Mouse (Mus musculus) left cerebral cortex, postnatal 10 days (tissue): ENCODE measurements around the gene Tcf7l2. TPM values are rescaled to one million over a fixed set of nuclear protein-coding genes. Genes with fewer than 3 reads are reported as not detected.

Experiments used
- DNase-seq, 2 experiments: peaks; one replicate each; pipeline ENCODE4 v3.0.0; 2021 to 2022; ENCODE audit warnings: low spot score in 2 of 2, mixed read lengths in 1 of 2; ENCODE audit errors: extremely low spot score in 1 of 2
- intact Hi-C: fragments of 180-260 bp; cut with DNase I; formaldehyde crosslinking; loops from one replicate; pipeline ENCODE4 v1.15.1; 2025
- total RNA-seq, 2 experiments: library from RNA; stranded (reverse); gene quantifications; 2 replicates each; pipeline ENCODE4 v1.2.3; 2021

Gene Tcf7l2
- total RNA-seq, 2 experiments from 2014 or later: 8.2 to 11.4 TPM

- intact Hi-C loops: no loop called here
- DNase-seq: no peak
Measured at GRCm38 (mm10) chr19:55720409-55721092, 21.1 kb upstream of the Tcf7l2 start.

GRCm38 (mm10) chr19:55722376-55722775, 19.2 kb upstream of the Tcf7l2 start:
- intact Hi-C loops: no loop called here
- DNase-seq: no peak

GRCm38 (mm10) chr19:55729376-55729775, 12.2 kb upstream of the Tcf7l2 start:
- DNase-seq: no peak
- intact Hi-C loops: no loop called here

GRCm38 (mm10) chr19:55732499-55732898, 9.1 kb upstream of the Tcf7l2 start:
- DNase-seq: no peak
- intact Hi-C loops: no loop called here

- intact Hi-C loops: no loop called here
- no peak for DNase-seq
Measured at GRCm38 (mm10) chr19:55732994-55733393, 8.6 kb upstream of the Tcf7l2 start.

- intact Hi-C loops: no loop called here
- no peak for DNase-seq
Measured at GRCm38 (mm10) chr19:55736016-55736415, 5.6 kb upstream of the Tcf7l2 start.

- DNase-seq: no peak
- intact Hi-C loops: loop anchor here (5.0 to 10.0 kb wide), 5 partner anchors 138 to 395 kb away; no protein-coding TSS in a partner anchor
Measured at GRCm38 (mm10) chr19:55739713-55740112, 1.9 kb upstream of the Tcf7l2 start.

GRCm38 (mm10) chr19:55740753-55741438, 724 bp upstream of the Tcf7l2 start:
- intact Hi-C loops: loop anchor here (5.0 to 10.0 kb wide), 5 partner anchors 136 to 396 kb away; no protein-coding TSS in a partner anchor
- DNase-seq: no peak

GRCm38 (mm10) chr19:55742386-55743000, 873 bp downstream of the Tcf7l2 start:
- intact Hi-C loops: loop anchor here (5.0 to 10.0 kb wide), 5 partner anchors 135 to 398 kb away; no protein-coding TSS in a partner anchor
- peak in 1 of 2 experiments; percentile 57 for DNase-seq

GRCm38 (mm10) chr19:55743001-55743556, 1.5 kb downstream of the Tcf7l2 start:
- DNase-seq: peak in 1 of 2 experiments; percentile 57

GRCm38 (mm10) chr19:55743557-55744441, 2.2 kb downstream of the Tcf7l2 start:
- intact Hi-C loops: loop anchor here (5.0 to 10.0 kb wide), 5 partner anchors 134 to 399 kb away; no protein-coding TSS in a partner anchor
- peak; percentile 55 to 81 for DNase-seq

More at GRCm38 (mm10) chr19:55743001-55743556, 1.5 kb downstream of the Tcf7l2 start:
- intact Hi-C loops: loop anchor here (5.0 to 10.0 kb wide), 5 partner anchors 134 to 398 kb away; no protein-coding TSS in a partner anchor

GRCm38 (mm10) chr19:55744576-55745191, 3.1 kb downstream of the Tcf7l2 start:
- intact Hi-C loops: loop anchor here (5.0 to 10.0 kb wide), 5 partner anchors 133 to 400 kb away; no protein-coding TSS in a partner anchor

GRCm38 (mm10) chr19:55745192-55745578, 3.6 kb downstream of the Tcf7l2 start:
- no peak for DNase-seq
- intact Hi-C loops: loop anchor here (10.0 kb wide), 1 partner anchor 400 kb away; no protein-coding TSS in a partner anchor

More at GRCm38 (mm10) chr19:55744576-55745191, 3.1 kb downstream of the Tcf7l2 start:
- no peak for DNase-seq

- DNase-seq: no peak
- intact Hi-C loops: loop anchor here (10.0 kb wide), 1 partner anchor 401 kb away; no protein-coding TSS in a partner anchor
Measured at GRCm38 (mm10) chr19:55746241-55746640, 4.6 kb downstream of the Tcf7l2 start.

GRCm38 (mm10) chr19:55747237-55747925, 5.8 kb downstream of the Tcf7l2 start:
- intact Hi-C loops: loop anchor here (10.0 kb wide), 1 partner anchor 403 kb away; no protein-coding TSS in a partner anchor
- no peak for DNase-seq

- DNase-seq: no peak
- intact Hi-C loops: loop anchor here (10.0 kb wide), 1 partner anchor 403 kb away; no protein-coding TSS in a partner anchor
Measured at GRCm38 (mm10) chr19:55747926-55748291, 6.3 kb downstream of the Tcf7l2 start.

GRCm38 (mm10) chr19:55748801-55749200, 7.2 kb downstream of the Tcf7l2 start:
- intact Hi-C loops: loop anchor here (10.0 kb wide), 1 partner anchor 404 kb away; no protein-coding TSS in a partner anchor
- no peak for DNase-seq
